Mouse (Mus musculus): ENCODE data around the gene Tnfaip1.

- TF ChIP-seq CTCF (IDR thresholded peaks at IDR 0.05) (no peak), EP300 (IDR thresholded peaks at IDR 0.05; ENCODE audit: insufficient read depth, low read depth, low read length) (no peak)
These were observed 12.7 kb downstream of the Tnfaip1 start for GRCm38 (mm10) chr11:78523241-78523955.

Data from heart, adult 2 months (tissue).